Comparison of ENCODE assay signal across 14 mouse cellular contexts in genomic region chr2:173622173-173622601, GRCm38 (mm10). TPM values are rescaled to one million over a fixed set of nuclear protein-coding genes. Genes with fewer than 3 reads are reported as not detected.
DNase-seq lines count a peak whose midpoint lies in the region; ATAC-seq lines count a peak whose summit lies in the region.
"Had no signal": no experiment of that assay in that cellular context is flagged by ENCODE, and none has a peak within 500 bp of the region (broad histone marks: within the 10 kb centered on the region; RNA-seq: fewer than 3 reads in every experiment).

No protein-coding gene starts in this region.

- peaks cover 10% of the 10 kb centered on the region for H3K4me1 ChIP-seq in heart, embryonic 10.5 days
- 0 out of 2 replicates have a peak, but pooled peaks cover 2% of the 10 kb centered on the region for H3K4me1 ChIP-seq in hindbrain, embryonic 11.5 days (replicated peaks; ENCODE audit: control insufficient read depth, insufficient read depth, low read length)

- no peak overlapping the region for H3K27ac ChIP-seq in heart, embryonic 10.5 days
- peak overlapping the region; percentile 8; the same call in 1 of the 2 replicates for H3K27ac ChIP-seq in hindbrain, embryonic 11.5 days (ENCODE audit: low read depth, low read length)

- H3K9ac ChIP-seq in hindbrain, embryonic 11.5 days (ENCODE audit: low read depth, low read length), result no peak overlapping the region

- no peak overlapping the region for H3K4me2 ChIP-seq in hindbrain, embryonic 11.5 days (replicated peaks; ENCODE audit: low read depth, low read length)

- H3K9me3 ChIP-seq in heart, embryonic 10.5 days, result no peaks in the 10 kb centered on the region
- no peaks in the 10 kb centered on the region for H3K9me3 ChIP-seq in hindbrain, embryonic 11.5 days (ENCODE audit: control insufficient read depth, low read length)

- DNase-seq in heart, adult 11 months, result peak; percentile 97
- no peak for DNase-seq in heart, embryonic 10.5 days (ENCODE audit: low spot score)
- peak; percentile 65 for DNase-seq in adipocyte (ENCODE audit: low spot score)
- peak; percentile 73 for DNase-seq in gastrocnemius, adult 18-20 months (ENCODE audit: low spot score)
- peak; percentile 59 for DNase-seq in hindbrain, embryonic 11.5 days (ENCODE audit: low spot score)
- DNase-seq in ovary, postnatal 10 days (ENCODE audit: low spot score), result no peak
- no peak for DNase-seq in frontal cortex, postnatal 10 days (ENCODE audit: low spot score in 2 of 2)
- no peak for DNase-seq in adrenal gland, adult 8-10 months
- DNase-seq: right cerebral cortex, postnatal 25 days; thymus, adult 18-20 months had no signal

- H3K27me3 ChIP-seq in heart, embryonic 10.5 days (ENCODE audit: insufficient read depth, poor library complexity, severe bottlenecking), result no peaks in the 10 kb centered on the region
- no peaks in the 10 kb centered on the region for H3K27me3 ChIP-seq in hindbrain, embryonic 11.5 days (ENCODE audit: control insufficient read depth, insufficient read depth, low read length)

- no peak overlapping the region for H3K4me3 ChIP-seq in heart, embryonic 10.5 days
- no peak overlapping the region for H3K4me3 ChIP-seq in hindbrain, embryonic 11.5 days (ENCODE audit: low read depth, low read length)

- ATAC-seq in hindbrain, embryonic 11.5 days (ENCODE audit: low FRiP score), result peak; percentile 77
- ATAC-seq: CD4-positive, CD25-positive, alpha-beta regulatory T cell, adult 4 months had no signal

- no peaks in the 10 kb centered on the region for H3K36me3 ChIP-seq in heart, embryonic 10.5 days
- no peaks in the 10 kb centered on the region for H3K36me3 ChIP-seq in hindbrain, embryonic 11.5 days (ENCODE audit: control insufficient read depth, insufficient read depth, low read length)

- 65% methylated on average over 7 of the region's 7 CpGs for WGBS in heart, embryonic 10.5 days
- WGBS in hindbrain, embryonic 11.5 days, result 51% methylated on average over 7 of the region's 7 CpGs

RNA-seq across cellular contexts. Expression of gene Rab22a, which starts 37.4 kb away (rescaled TPM):
- polyA plus RNA-seq in heart, embryonic 10.5 days (2016; fragmentation: Nextera tagmentation; extraction: Ambion mirVana), result 33.0 and 33.9 TPM in 2 replicates
- total RNA-seq in gastrocnemius, adult 18-20 months (2021), result 10 to 100 TPM; 26.2 to 30.6 TPM
- polyA plus RNA-seq in hindbrain, embryonic 11.5 days (2014; fragmentation: Nextera tagmentation; extraction: Ambion mirVana), result 42.3 and 44.6 TPM in 2 replicates
- total RNA-seq in adrenal gland, adult 8-10 months (2022), result 10 to 100 TPM; 33.4 to 44.1 (median 37.5) TPM

RNA-seq across cellular contexts. Expression of gene Ankrd60, which starts 44.0 kb away (rescaled TPM):
- not detected in 2 replicates for polyA plus RNA-seq in heart, embryonic 10.5 days (2016; fragmentation: Nextera tagmentation; extraction: Ambion mirVana)
- total RNA-seq in gastrocnemius, adult 18-20 months (2021), result not detected
- polyA plus RNA-seq in hindbrain, embryonic 11.5 days (2014; fragmentation: Nextera tagmentation; extraction: Ambion mirVana), result not detected in 2 replicates
- not detected for total RNA-seq in adrenal gland, adult 8-10 months (2022)
- polyA plus RNA-seq: cortical plate, adult 2 months; kidney, embryonic 16.5 days; limb, embryonic 11.5 days had no signal

Comparison
In these comparisons a context has a peak if more than half of its experiments do, and no peak if none do; other contexts are left out.
1. DNase-seq: peak in heart, adult 11 months (single experiment), adipocyte (single experiment), gastrocnemius, adult 18-20 months (single experiment) and hindbrain, embryonic 11.5 days (single experiment); none in heart, embryonic 10.5 days (single experiment), ovary, postnatal 10 days (single experiment), frontal cortex, postnatal 10 days (0 of 2) and adrenal gland, adult 8-10 months (single experiment).